Mouse (Mus musculus) kidney, adult 9 months (tissue): ENCODE data around the gene Atp1a4.
"Not testable (repeated sequence)": the region's sequence is repeated elsewhere in the genome, so short reads cannot be mapped to it uniquely, and the experiment has no call there.

ENCODE experiments used
- DNase-seq: peaks from one replicate; pipeline ENCODE4 v3.0.0; 2022

Atp1a4 gene

DNA sequence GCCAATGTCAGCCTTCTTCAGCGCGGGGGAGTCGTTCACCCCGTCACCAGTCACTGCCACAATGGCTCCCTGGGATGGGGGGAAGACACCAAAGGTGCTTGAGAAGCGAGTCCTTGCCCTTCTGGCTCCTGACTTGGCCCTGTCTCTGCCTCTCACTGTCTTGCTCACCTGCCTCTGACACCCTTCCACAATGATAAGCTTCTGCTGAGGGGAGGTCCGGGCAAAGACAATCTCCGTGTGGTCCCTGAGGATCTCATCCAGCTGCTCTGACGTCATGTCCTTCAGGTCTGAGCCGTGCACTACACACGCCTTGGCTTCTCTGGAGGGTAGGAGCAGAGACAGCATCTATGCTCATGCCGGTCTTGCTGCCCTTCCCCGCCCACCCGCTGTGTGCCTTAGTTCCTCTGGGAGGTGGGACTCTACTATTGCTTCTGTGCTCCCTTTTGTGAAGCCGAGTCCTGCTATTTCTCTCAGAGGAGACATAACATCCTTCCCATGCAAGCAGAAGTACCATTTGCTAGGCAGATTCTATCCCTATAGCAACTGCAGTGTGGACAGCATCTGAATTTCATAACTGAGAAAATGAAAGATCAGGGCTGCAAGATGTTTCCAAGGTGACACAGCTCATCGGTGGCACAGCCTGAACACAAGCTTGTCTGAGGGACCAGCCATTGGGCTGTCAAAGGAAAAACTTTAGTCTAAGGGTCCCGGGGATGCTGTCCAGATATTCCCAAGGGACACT is 21.7 kb upstream of the Atp1a4 start:
- DNase-seq, result no peak

DNA sequence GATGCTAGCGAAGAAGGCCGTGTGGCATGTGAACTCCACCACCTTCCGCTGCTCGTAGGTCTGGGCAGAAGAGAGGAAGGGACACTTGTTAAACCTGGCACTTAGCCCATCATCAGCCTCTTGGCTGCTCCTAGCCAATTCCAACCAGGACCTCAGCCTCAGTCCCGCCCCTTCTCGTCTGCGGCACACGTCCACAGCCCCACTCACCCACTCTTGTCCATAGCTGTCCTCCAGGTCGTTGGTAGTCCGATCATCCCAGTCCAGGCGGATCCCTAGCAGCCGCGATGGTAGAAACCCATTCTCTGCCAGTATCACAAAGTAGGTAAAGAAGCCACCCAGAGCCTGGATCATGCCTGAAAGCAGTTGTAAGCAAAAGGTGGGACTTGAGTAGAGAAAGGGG is 20.1 kb upstream of the Atp1a4 start:
- DNase-seq, result no peak

DNA sequence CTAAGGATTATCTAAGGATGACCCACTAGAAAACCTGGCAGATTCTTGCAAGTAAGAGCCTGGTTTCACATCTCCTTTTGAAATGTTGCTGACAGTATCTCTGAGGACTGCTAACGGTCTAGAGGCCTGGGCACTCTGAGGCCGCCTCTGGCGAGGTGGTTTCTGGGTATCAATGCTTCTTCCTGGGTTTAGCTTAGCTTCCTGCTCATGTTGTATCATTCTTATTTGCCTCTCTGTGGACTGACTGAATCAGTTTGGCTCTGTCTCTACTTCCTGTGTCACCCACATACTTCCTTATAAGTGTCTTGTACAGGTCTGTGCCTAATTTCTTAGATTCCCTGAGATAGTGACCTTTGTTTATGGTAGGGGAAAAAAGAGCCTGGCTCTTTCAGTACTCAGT is 19.0 kb upstream of the Atp1a4 start:
- no peak for DNase-seq

DNA sequence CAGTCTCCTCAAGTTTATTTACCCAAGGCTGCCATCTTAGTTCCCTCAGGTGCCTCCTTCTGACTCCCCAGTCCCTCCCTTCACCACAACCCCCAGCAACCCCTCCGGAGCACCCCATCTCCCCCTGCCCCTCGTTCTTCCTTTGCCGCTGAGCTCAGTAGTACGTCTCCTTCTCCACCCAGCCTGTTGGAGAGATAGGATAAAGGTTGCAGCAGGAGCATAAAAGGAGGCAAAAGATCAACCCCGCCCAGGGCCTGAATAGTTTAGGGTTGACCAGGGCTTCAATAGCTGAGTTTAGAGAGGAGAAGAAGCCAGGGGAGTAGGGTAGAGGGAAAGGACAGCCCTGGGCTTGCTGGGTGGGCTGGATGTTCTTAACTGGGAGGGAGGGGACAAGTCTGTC is 16.3 kb upstream of the Atp1a4 start:
- peak; percentile 36 for DNase-seq

DNA sequence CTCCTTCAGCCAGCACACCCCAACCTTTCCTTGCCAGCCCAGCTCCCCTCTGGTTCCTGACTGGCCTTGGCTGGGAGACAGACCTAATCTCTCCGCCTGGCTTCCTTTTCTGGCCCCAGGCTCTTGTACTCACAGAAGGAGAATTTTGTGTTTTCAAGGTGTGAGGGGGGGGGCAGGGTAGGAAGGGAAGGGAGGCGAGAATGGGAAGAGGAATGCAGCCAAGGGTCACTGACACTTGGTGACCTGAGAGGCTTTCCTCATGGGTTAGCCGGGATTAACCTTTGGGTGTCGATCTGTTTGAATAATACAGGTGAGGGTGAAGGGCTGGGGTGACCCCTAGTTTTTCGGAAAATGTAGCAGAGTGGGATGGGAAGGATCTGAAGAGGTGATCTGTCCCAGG is 15.9 kb upstream of the Atp1a4 start:
- peak; percentile 63 for DNase-seq

DNA sequence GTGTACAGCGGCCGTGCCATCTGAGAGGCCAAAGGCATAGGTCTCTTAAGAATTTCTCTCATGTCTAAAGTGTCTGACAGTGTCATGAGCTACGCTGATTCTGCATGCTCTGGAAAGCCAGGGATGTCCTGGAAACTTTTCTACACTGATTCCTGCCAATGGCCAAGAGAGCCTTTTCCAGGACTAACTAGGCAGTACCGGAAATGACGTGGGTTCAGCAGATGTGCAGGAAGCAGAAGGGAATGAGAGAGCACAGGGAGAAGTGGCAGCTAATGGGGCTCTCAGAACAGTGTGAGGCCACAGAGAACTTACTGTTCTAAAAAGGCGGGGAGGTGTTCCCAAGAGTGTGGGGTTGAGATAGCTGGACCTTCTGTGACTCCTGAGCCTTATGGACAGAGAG is 15.2 kb upstream of the Atp1a4 start:
- DNase-seq, result no peak

DNA sequence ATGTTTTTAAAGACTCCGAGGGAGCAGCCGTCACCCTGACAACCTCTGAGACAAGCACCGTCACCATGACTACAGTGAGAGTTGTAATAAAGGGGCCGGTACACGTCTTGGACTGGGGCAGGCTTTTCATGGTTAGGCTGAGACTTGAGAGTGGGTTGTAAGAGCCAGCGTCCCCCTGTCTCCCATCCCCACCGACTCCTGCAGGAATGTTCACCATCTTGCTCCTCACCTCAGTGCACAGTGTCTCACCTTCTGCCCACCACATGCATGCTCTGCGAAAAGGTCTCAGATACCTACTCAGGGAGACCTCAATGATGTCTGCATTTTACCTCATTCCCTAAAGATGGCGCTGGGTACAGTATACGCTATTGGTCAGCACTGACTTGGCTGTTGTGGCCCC is 13.6 kb upstream of the Atp1a4 start:
- DNase-seq, result no peak

DNA sequence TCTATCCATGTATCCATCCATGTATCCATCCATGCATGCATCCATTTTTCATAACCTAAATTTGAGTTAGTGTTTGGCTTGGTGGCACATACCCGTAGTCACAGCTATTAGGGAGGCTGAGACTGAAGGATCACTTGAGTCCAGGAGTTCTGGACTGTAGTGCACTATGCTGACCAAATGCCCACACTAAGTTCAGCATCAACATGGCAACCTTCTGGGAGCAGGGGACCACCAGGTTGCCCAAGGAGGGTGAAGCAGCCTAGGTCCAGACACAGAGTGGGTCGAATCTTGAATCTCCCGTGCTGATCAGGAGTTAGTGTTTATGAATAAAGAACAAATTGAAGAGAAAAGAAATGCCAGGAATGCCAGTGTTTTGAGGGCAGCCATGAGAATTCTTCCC is 13.0 kb upstream of the Atp1a4 start:
- DNase-seq, result no peak

DNA sequence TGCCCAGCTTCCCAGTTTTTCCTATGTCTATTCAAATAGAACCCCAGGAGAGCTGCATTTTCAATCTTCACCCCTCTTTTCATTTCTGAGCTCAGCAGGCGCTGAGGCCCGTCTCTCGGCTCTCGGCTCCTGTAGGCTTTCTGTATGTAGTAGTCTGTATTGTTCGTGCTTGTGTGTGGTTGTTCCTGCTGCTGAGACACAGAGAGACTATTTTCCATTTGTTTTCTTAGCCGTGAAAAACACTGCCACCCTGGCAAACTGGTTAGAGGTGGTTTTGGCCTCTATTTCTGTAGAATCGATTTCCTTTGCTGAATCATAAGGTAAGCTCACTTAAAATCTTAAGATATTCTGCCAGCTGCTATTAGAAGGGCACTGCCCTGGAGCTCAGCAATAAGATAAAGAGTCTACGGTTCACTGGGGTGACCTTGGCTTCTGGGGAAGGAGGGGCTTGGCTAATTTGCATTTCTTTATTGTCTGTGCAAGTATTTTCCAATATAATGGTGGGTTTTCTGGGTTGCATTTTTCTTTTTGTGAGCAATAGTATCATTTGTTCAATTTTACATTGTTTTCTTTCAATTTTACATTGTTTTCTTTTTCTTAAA is 3.4 kb upstream of the Atp1a4 start, which contains the start of gene Igsf8:
Gene Igsf8 (plus strand): TSS at position 165 of the 602 bp plus-strand sequence.
- no peak for DNase-seq

DNA sequence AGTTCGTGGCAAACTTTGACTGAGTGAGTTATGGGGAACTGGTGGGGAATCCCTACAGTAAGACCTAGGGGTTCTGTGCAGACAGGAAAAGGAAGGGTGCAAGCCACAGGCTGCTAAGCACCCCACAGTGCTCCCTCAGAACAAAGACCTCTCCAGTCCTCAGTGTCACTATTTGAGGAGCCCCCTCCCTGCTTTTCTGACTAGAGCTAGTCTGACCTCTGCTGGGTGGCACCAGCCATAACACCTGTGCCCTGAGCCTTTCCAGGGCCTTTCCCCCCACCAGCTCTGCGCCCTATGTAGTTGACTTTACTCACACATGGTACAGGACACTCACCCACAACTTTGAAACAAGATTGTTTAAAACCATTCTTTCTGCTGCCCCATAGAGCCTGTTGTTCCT is 10.5 kb downstream of the Atp1a4 start:
- peak; percentile 27 for DNase-seq

DNA sequence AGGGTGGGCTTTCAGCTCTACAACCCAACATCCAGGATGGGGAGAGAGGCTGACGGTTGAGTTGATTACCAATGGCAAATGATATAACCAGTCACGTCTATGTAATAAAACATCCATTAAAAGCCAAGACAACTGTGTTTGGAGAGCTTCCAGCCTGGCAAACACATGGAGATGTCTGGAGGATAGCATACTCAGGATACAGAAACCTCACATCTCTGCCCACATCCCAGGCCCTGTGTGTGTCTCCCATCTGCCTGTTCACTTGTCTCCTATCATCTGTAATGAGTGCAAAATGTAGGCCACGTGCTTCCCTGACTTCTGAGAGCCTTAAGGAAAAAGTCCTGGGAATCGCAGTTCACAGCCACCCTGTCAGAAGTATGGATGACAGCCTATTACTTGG is 11.0 kb downstream of the Atp1a4 start:
- DNase-seq, result no peak

DNA sequence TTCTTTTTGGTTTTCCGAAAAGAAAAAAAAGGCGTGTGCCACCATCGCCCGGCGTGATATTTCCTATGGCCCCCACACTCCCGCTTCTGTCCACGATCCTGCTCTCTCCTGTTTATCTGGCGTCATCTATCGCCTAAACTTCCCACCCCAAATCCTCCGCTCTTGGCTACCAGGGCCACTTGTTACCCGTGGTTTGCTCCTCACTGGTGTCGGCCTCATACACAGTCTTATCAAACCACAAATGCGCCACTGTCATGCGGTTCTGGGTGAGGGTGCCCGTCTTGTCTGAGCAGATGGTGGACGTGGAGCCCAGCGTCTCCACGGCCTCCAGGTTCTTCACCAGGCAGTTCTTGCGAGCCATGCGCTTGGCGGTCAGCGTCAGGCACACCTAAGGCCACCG is 13.6 kb downstream of the Atp1a4 start:
- DNase-seq, result not testable (repeated sequence)

DNA sequence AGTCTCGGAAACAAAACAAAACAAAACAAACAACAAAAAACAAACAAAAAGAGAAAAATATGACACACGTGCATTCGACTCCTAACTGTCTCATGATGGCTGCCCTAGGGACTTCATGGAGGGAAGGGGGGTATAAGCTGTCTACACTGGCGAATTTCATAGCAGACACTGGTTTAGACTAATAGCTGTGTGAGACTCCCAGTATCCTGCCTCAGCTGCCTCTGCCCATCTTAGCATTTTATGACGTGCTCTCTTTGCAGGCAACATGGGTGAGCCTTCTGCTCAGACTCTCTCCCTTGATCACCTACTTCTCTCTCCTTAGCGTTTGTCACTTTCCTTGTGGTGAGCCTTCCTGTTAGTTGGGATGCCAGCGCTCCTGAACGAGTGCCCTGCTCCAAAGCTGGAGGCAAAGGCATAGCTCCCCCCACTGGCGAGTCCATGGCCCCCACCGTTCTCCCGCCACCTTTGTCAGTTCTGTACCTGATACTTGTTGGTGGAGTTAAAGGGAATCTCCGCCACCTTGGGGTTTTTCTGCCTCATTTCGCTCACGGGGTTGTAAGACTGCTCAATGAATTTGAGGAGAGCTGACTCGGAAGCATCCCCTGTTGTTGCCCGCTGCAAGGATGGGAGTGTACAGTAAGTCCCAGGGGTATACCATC is 14.5 kb downstream of the Atp1a4 start:
- peak; percentile 33 for DNase-seq

DNA sequence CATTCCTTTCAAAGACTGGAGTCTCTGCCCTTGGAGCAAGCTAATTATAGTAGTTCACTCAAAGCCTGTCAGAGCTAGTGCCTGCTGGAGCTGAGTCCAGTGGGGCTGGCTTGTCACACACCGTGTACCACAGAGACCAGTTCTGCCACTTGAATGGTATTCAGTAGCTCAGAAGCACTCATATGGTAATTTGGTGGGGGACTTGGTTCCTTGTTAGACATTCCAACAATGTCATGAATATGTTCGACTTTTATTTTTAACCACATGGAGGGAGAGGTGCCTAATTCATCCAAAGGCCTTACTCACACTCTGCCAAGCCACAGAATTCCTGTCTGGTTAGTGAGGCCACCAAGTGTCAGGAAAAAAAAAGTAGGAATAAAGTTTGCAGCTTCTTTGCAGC is 15.8 kb downstream of the Atp1a4 start:
- peak; percentile 76 for DNase-seq

DNA sequence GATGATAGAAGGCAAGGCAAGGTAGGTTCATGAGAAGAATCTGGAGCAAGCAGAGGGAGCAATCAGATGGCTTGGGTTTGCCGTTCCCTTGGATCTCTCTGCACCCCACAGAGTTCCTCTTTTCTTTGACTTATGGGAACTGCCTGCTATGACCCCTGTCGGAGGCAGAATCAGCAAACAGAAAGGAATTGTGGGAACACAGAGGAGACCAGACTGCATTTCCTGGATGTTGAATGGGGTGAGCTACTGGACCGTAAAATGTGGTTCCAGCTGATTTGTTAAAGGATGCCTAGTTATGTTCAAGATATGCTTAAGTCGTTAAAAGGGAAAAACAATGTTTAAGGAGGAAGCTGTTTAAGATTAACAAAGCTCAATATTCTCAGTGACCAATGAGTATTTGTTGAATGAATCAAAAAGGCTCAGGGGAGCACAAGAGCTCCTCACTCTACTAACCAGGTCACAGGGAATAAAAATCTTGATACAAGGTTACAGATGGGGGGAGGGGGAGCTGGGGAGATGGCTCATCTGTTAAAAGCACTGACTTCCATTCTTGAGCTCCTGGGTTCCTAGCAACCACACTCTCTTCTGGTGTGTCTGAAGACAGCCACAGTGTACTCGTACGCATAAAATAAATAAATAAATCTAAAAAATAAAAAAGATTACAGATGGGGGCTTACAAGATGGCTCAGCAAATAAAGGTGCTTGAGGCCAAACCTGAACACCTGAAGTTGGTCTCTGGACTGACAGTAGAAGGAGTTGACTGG is 17.1 kb downstream of the Atp1a4 start:
- peak; percentile 48 for DNase-seq

DNA sequence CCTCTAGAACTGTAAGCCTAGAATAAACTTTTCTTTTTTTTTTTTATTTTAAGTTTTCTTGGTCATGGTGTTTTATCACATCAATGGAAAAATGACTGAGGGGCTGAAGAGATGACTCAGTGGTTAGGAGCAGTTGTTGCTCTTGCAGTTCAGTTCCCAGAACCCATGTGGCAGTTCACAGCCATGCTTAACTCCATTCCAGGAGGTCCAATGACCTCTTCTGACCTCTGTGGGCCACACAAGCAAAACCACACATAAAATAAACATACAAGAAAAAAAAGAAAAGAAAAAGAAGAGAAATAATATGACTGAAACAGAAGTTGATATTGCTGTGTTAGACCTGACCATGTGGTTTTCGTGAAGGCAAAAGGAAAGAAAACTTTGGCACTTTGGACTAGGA is 29.0 kb downstream of the Atp1a4 start:
- no peak for DNase-seq

DNA sequence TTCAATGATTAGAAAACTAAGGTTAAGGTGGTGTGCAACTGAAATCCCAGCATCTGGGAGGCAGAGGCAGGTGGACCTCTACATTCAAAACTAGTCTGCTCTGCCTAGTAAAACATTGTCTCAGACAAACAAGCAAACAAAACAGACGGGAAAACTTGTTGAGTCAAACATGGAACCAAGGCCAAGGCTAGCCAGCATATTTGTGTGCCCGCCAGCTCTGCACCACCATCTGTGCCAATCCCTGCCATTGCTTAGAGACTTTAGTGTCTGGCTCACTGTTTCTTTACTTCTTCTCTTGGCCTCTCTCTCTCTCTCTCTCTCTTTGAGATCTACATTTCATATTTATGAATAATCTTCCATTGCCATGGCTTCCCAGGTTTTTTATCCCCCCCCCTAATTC is 30.0 kb downstream of the Atp1a4 start:
- DNase-seq, result peak; percentile 33

DNA sequence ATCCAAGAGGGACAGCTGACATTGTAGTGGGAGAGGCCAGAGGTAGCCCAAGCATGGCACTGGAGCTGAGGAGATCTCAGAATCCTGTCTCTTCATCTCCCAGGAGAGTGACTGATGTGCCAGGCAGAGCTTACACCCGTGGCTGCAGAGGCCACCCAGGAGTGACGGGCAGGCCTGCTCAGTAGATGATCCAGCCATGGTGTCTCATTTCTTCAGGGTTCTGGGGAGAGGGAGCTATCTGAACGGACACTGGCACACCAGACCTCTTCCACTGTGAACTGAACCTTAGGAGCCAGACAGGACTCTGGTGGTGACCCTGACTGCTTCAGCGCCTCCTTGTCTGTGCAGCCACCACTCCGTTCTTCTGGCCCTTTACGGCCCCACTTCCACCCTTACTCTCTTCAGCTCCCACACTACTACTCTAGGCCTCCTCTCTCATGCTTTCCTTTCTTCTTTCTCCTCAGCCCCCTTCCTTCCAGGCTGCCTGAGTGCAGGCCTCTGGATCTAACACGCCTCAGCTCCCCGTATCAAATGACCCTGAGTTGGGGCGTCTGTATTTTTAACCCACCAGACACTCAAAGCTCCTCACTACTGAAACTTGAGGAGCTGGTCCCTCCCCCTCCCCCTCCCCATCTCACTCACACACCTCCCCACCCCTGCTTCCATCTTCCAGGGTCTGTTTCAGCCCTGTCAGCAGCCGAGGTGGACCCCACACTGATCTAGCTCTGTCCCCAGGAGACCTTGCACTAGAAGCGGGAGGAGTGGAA is 36.7 kb downstream of the Atp1a4 start:
- no peak for DNase-seq

DNA sequence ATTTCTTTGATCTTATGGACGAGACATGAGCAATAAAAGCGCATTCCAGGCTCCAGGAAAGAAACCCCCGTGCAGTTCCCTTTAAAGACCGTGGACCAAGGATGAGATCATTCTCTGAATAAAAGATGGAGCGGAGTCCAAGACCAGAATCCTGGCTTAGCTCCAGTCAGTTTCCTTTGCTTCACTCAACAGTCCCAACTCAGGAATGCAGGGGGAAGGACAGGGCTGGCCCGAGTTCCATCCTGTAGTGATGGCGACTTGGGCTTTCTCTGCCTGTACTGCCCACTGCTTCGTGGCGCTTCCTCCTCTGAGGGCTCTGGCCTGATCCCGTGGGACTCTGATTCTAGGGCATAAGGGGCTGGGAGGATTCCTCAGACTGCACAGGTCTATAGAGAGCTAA is 37.8 kb downstream of the Atp1a4 start:
- peak; percentile 82 for DNase-seq

DNA sequence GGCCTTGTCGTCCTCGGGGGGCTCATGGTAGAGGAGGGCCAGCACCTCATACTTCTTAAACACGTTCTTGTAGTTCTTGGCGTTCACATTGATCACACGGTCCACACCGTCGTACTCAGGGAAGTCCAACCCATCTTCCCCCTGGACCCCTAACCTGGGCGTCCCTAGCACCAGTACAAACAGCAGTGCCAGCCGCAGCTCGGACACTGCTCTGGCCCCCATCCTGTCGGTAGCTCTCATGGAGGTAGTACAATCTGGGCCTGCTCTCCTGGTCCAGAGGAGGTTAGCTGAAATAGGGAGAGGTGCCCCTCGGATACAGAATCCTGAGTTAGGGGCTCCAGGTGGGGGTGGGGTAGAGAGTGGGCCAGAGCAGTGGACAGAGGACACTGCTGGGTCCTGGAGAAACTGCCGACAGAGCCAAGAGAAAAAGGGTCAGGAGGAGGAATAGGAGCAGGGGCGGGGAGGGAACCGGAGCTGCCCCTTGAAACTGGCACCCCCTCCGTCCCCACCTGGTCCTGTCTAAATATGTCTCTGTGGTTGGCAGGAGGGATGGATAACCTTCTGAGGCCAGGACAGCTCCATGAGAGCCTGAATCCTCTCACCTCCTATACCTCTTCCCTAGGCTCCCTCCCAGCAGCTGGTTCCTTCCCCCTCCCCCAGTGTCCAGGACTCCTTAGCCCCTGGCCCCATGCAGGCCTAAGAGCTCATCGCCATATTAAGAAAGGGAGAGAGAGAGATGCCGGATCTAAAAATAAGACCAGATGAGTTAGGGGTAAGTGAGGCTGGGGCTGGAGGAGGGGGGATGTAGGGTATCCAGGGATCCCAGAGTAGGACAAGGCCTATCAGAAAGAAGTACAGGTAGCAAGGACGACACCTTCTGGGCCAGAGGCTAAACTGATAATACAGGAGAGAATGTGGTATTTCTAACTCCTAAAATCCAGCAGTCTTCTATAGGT is 38.5 kb downstream of the Atp1a4 start, which contains the start of gene Casq1:
Gene Casq1 (minus strand): TSS at position 418 of the 956 bp plus-strand sequence.
- DNase-seq, result no peak

DNA sequence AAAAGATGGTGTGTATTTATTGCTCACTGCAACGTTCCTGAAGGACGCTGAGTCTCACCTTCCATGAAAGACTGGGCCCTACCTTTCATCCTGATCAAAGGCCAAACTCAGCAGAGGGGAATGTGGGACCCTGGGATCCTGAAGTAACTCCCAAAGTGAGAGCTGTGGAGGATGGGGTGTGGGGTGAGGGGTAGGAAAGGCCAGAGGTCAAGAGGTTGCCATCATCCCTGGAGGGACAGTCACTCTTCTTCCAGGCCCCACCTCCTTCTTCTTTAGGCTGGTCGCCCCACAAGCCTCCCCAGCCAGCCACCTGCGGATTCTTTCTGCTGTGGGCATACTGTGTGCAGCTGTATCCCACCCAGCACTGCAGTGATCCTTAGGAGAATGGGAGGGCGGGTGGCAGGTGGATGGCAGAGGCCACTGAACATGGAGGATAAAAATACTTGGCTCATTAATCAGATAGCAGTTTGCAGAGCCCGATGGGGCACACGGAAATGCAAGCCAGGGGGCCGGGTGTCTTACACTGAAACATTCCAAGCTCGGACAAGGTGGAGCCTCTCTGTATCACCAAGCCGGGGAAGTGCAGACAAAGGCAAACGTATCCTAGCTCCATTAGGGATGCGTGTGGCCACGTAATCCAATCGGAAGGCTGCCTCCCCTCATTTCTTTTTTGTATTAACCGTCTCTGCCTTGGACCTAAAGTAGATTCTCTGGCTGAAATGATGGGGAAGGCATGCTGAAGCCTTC is 39.9 kb downstream of the Atp1a4 start:
- DNase-seq, result no peak
